Mouse (Mus musculus) heart, postnatal 4 days (tissue): ENCODE measurements around the gene C1ql3. TPM values are rescaled to one million over a fixed set of nuclear protein-coding genes. Genes with fewer than 3 reads are reported as not detected.

Source experiments
- total RNA-seq, 2 experiments: library from RNA; stranded (reverse); gene quantifications; 2 replicates each; pipeline ENCODE4 v1.2.3; 2021

The C1ql3 gene
- total RNA-seq, 2 experiments from 2014 or later, result 0.14 TPM; not detected in 1

Other genes starting within 250 kb of the C1ql3 start
- 10 to 100 TPM in 1 of 2 experiments, 1 to 10 TPM in 1; 8.6 to 10.6 TPM for gene Pter, start 87.8 kb downstream of the C1ql3 start, total RNA-seq